Mouse (Mus musculus) E14TG2a.4 (cell line): ENCODE data around the gene Cnnm1.
A peak's percentile ranks its signal among the peaks of the same experiment; 100 is the strongest.

ENCODE experiments used
- H3K27me3 ChIP-seq: 2 replicates; pipeline ENCODE4 v1.6.1; 2014; ENCODE audit warnings: low read length, control low read depth; ENCODE audit not compliant: insufficient read depth
- H3K36me3 ChIP-seq: 2 replicates; pipeline ENCODE4 v1.6.1; 2014; ENCODE audit warnings: low read length, control low read depth; ENCODE audit not compliant: insufficient read depth
- H3K4me1 ChIP-seq: replicated peaks from 2 replicates; pipeline ENCODE4 v1.6.1; 2014; ENCODE audit warnings: low read depth, low read length, control low read depth
- H3K4me3 ChIP-seq: replicated peaks from 2 replicates; pipeline ENCODE4 v1.5.1; 2014; ENCODE audit warnings: mild to moderate bottlenecking, low read length
- H3K9me3 ChIP-seq: 2 replicates; pipeline ENCODE4 v1.6.1; 2014; ENCODE audit warnings: low read length, control low read depth
- CTCF ChIP-seq: conservative IDR thresholded peaks from 2 replicates; pipeline ENCODE4 v1.5.1; 2014; ENCODE audit warnings: low read length
- NANOG ChIP-seq: IDR thresholded peaks from 2 replicates; pipeline ENCODE4 v1.6.1; 2014; ENCODE audit warnings: borderline replicate concordance, low read length, mixed read lengths
- POU5F1 ChIP-seq: IDR thresholded peaks from 2 replicates; pipeline ENCODE4 v1.6.1; 2014; ENCODE audit warnings: low read length, borderline replicate concordance

The Cnnm1 gene

DNA sequence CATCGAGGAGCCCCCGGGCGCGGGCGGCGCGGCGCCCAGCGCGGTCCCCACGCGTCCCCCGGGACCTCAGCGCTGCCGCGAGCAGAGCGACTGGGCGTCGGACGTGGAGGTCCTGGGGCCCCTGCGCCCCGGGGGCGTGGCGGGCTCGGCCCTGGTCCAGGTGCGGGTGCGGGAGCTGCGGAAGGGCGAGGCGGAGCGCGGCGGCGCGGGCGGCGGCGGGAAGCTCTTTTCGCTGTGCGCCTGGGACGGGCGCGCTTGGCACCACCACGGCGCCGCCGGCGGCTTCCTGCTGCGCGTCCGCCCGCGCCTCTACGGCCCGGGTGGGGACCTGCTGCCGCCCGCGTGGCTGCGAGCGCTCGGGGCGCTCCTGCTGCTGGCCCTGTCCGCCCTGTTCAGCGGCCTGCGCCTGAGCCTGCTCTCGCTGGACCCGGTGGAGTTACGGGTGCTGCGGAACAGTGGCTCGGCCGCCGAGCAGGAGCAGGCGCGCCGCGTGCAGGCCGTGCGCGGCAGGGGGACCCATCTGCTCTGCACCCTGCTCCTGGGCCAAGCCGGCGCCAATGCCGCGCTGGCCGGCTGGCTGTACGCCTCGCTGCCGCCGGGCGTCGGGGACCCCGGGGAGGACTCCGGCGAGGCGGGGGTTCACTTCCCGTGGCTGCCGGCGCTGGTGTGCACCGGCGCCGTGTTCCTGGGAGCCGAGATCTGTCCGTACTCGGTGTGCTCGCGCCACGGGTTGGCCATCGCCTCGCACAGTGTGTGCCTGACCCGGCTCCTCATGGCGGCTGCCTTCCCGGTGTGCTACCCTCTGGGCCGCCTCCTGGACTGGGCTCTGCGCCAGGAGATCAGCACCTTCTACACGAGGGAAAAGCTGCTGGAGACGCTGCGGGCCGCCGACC lies 778 bp downstream of the Cnnm1 start:
- peak overlapping the region; percentile 88 for H3K4me3 ChIP-seq
- 0 out of 2 replicates have a peak, but pooled peaks cover 3% of the 10 kb centered on the region for H3K9me3 ChIP-seq
- H3K36me3 ChIP-seq: peaks cover 6% of the 10 kb centered on the region; the same call in 1 of the 2 replicates
- peaks cover 33% of the 10 kb centered on the region for H3K27me3 ChIP-seq
- TF ChIP-seq POU5F1: no peak
- no peak for TF ChIP-seq NANOG
- TF ChIP-seq CTCF: no peak
- H3K4me1 ChIP-seq: peaks cover 19% of the 10 kb centered on the region

GRCm38 (mm10) chr19:43441661-43441990 lies 1.4 kb downstream of the Cnnm1 start:
- H3K4me3 ChIP-seq: peak overlapping the region; percentile 88
- no peak for TF ChIP-seq NANOG
- no peak for TF ChIP-seq POU5F1
- no peak for TF ChIP-seq CTCF

DNA sequence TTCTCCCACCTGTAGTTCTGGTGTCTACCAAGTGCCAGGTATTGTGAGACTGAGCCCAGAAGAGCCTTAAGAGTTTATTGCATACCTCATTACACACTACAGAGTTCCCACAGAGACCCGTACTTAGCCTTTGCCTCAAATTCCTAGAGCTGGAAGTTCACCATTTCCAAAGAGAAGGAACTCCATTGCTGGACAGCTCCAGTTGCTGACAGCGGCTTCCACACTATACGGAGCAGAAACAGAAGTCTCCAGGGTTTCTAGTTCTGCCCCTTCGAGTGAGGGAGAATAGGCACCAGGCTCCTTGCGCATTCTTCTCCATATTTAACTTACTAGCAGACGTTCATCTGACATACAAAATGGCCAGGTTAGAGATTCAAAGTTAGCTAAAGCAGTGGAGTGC lies 2.0 kb downstream of the Cnnm1 start:
- H3K4me3 ChIP-seq: peak overlapping the region; percentile 88
- H3K4me1 ChIP-seq: peaks cover 19% of the 10 kb centered on the region
- H3K27me3 ChIP-seq: peaks cover 33% of the 10 kb centered on the region
- TF ChIP-seq POU5F1 (no peak), NANOG (no peak), CTCF (no peak)
- H3K9me3 ChIP-seq: no peaks in the 10 kb centered on the region
- peaks cover 6% of the 10 kb centered on the region; the same call in 1 of the 2 replicates for H3K36me3 ChIP-seq

More at GRCm38 (mm10) chr19:43441661-43441990, 1.4 kb downstream of the Cnnm1 start:
- Histone ChIP-seq H3K36me3 (peaks cover 6% of the 10 kb centered on the region; the same call in 1 of the 2 replicates), H3K27me3 (peaks cover 33% of the 10 kb centered on the region), H3K4me1 (peaks cover 19% of the 10 kb centered on the region), H3K9me3 (0 out of 2 replicates have a peak, but pooled peaks cover 3% of the 10 kb centered on the region)

- H3K27me3 ChIP-seq: peaks cover 33% of the 10 kb centered on the region
- no peaks in the 10 kb centered on the region for H3K9me3 ChIP-seq
- peaks cover 6% of the 10 kb centered on the region; the same call in 1 of the 2 replicates for H3K36me3 ChIP-seq
- TF ChIP-seq CTCF (no peak), NANOG (no peak), POU5F1 (no peak)
- H3K4me3 ChIP-seq: no peak overlapping the region
- H3K4me1 ChIP-seq: peaks cover 24% of the 10 kb centered on the region
Observed at GRCm38 (mm10) chr19:43442906-43443305, 2.7 kb downstream of the Cnnm1 start.

GRCm38 (mm10) chr19:43444636-43445205 lies 4.5 kb downstream of the Cnnm1 start:
- H3K36me3 ChIP-seq: peaks cover 6% of the 10 kb centered on the region; the same call in 1 of the 2 replicates
- peaks cover 28% of the 10 kb centered on the region for H3K27me3 ChIP-seq
- peaks cover 24% of the 10 kb centered on the region for H3K4me1 ChIP-seq
- H3K9me3 ChIP-seq: no peaks in the 10 kb centered on the region
- no peak overlapping the region for H3K4me3 ChIP-seq
- TF ChIP-seq CTCF (no peak), NANOG (no peak), POU5F1 (no peak)

- H3K27me3 ChIP-seq: no peaks in the 10 kb centered on the region
- H3K4me3 ChIP-seq: no peak overlapping the region
- peaks cover 7% of the 10 kb centered on the region; the same call in 1 of the 2 replicates for H3K4me1 ChIP-seq
- no peaks in the 10 kb centered on the region for H3K36me3 ChIP-seq
- H3K9me3 ChIP-seq: no peaks in the 10 kb centered on the region
- TF ChIP-seq POU5F1 (no peak), CTCF (no peak), NANOG (no peak)
Observed at GRCm38 (mm10) chr19:43451563-43451962, 11.3 kb downstream of the Cnnm1 start.

DNA sequence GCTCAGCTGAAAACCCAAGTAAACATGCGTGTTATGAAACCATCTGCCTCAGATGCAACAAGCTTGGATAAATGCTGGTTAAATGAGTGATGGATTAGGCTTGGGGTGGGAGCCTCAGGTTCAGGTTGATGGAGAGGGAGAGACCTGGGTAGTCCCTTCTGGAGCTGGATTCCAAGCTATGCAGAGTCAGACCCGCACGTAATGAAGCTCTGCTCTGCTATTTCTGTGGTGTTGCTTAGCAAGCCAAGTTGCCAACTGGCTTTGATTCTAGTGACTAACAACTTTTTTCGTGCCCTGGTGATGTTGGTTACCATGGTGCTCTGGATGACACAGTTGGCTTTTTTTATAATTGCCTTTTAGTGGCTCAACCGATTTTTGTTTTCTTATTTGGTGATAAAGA lies 11.9 kb downstream of the Cnnm1 start:
- H3K4me1 ChIP-seq: peaks cover 7% of the 10 kb centered on the region; the same call in 1 of the 2 replicates
- H3K27me3 ChIP-seq: no peaks in the 10 kb centered on the region
- no peaks in the 10 kb centered on the region for H3K9me3 ChIP-seq
- no peak overlapping the region for H3K4me3 ChIP-seq
- no peaks in the 10 kb centered on the region for H3K36me3 ChIP-seq
- TF ChIP-seq CTCF: no peak
- no peak for TF ChIP-seq POU5F1
- TF ChIP-seq NANOG: no peak

- Histone ChIP-seq H3K4me3 (no peak overlapping the region), H3K4me1 (0 out of 2 replicates have a peak, but pooled peaks cover 2% of the 10 kb centered on the region), H3K9me3 (no peaks in the 10 kb centered on the region), H3K27me3 (peaks cover 5% of the 10 kb centered on the region), H3K36me3 (no peaks in the 10 kb centered on the region)
- TF ChIP-seq NANOG (no peak), CTCF (no peak), POU5F1 (no peak)
Observed at GRCm38 (mm10) chr19:43453025-43453424, 12.8 kb downstream of the Cnnm1 start.
